Mouse (Mus musculus) bone marrow, adult 2 months (tissue): ENCODE measurements around the gene Gm5475.

Experiments
- CTCF ChIP-seq: fragments of 200-500 bp; IDR thresholded peaks from 2 replicates; pipeline ENCODE4 v1.5.1; 2011; ENCODE audit warnings: low read length, control low read depth; ENCODE audit not compliant: control insufficient read depth, insufficient read depth
- POLR2A ChIP-seq: fragments of 200-500 bp; IDR thresholded peaks from 2 replicates; pipeline ENCODE4 v1.6.1; 2011; ENCODE audit warnings: low read depth, mild to moderate bottlenecking, control low read depth, low read length, borderline replicate concordance; ENCODE audit not compliant: control insufficient read depth

DNA sequence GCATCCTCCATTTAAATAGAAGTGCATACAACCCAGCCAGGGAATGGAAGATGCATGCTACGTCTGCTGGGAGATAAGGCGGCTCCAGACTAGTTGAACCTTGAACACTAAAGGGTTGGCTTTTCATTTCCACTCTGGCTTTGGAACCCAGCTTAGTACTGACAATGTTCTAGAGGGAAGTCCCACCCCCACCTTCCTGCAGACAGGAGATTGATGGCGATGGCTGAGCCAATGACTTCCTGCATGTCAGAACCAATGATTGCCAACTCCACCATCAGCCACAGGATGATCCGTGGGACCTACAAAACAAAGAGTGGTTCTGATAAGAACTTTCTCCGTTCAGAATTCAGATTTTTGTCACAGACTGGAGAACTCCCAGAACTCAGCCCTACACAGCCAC, 15.9 kb upstream of the Gm5475 start:
- TF ChIP-seq POLR2A = no peak
- no peak for TF ChIP-seq CTCF
